Mouse (Mus musculus) MEL (cell line): ENCODE measurements around the gene Isoc2a. TPM values are rescaled to one million over a fixed set of nuclear protein-coding genes. Genes with fewer than 3 reads are reported as not detected.

ENCODE experiments used
- DNase-seq: peaks from one replicate; pipeline ENCODE4 v3.0.0; 2011; ENCODE audit warnings: low read depth, low spot score
- H3K27ac ChIP-seq: 2 replicates; pipeline ENCODE4 v1.5.1; 2012; ENCODE audit warnings: low read depth, mild to moderate bottlenecking, control low read depth, low read length, moderate library complexity; ENCODE audit not compliant: control insufficient read depth
- H3K27me3 ChIP-seq, 2 experiments: fragments of 150-350 bp in 1 of 2; sonication (generic) in 1 of 2; 2 replicates each; pipeline ENCODE4 v1.6.1; 2012; ENCODE audit warnings: low read length in 2 of 2, mild to moderate bottlenecking in 2 of 2, improper control_type of control experiment in 1 of 2, moderate library complexity in 1 of 2; ENCODE audit not compliant: insufficient read depth in 2 of 2, control insufficient read depth in 1 of 2
- H3K36me3 ChIP-seq, 2 experiments: 2 replicates each; pipeline ENCODE4 v1.6.1; 2012 to 2014; ENCODE audit warnings: low read length in 2 of 2, improper control_type of control experiment in 1 of 2, inconsistent platforms in 1 of 2, mild to moderate bottlenecking in 1 of 2; ENCODE audit not compliant: insufficient read depth in 2 of 2, control insufficient read depth in 1 of 2
- H3K4me1 ChIP-seq, 2 experiments: fragments of 150-350 bp in 1 of 2; sonication (generic) in 1 of 2; 2 replicates each; pipeline ENCODE4 v1.6.1; 2012; ENCODE audit warnings: low read length in 2 of 2, improper control_type of control experiment in 1 of 2, mild to moderate bottlenecking in 1 of 2; ENCODE audit not compliant: insufficient read depth in 2 of 2, control insufficient read depth in 1 of 2
- H3K4me3 ChIP-seq, 2 experiments: fragments of 150-350 bp in 1 of 2; sonication (generic) in 1 of 2; 2 replicates each; pipeline ENCODE4 v1.5.1; 2012; ENCODE audit warnings: low read depth in 2 of 2, low read length in 2 of 2, mild to moderate bottlenecking in 2 of 2, moderate library complexity in 2 of 2, control low read depth in 1 of 2, improper control_type of control experiment in 1 of 2; ENCODE audit not compliant: control insufficient read depth in 1 of 2, insufficient read depth in 1 of 2
- H3K79me2 ChIP-seq: 2 replicates; pipeline ENCODE4 v1.6.1; 2012; ENCODE audit warnings: mild to moderate bottlenecking, low read length, moderate library complexity; ENCODE audit not compliant: control insufficient read depth, poor library complexity, insufficient read depth
- H3K9ac ChIP-seq: 2 replicates; pipeline ENCODE4 v1.6.1; 2012; ENCODE audit warnings: low read depth, mild to moderate bottlenecking, control low read depth, low read length, moderate library complexity; ENCODE audit not compliant: control insufficient read depth, poor library complexity, severe bottlenecking
- H3K9me3 ChIP-seq: fragments of 150-350 bp; sonication (generic); replicated peaks from 2 replicates; pipeline ENCODE4 v1.6.1; 2012; ENCODE audit warnings: mild to moderate bottlenecking, low read length, improper control_type of control experiment, moderate library complexity; ENCODE audit not compliant: insufficient read depth
- CHD1 ChIP-seq: IDR thresholded peaks from 2 replicates; pipeline ENCODE4 v1.6.1; 2012; ENCODE audit warnings: low read depth, mild to moderate bottlenecking, inconsistent platforms, low read length, improper control_type of control experiment
- CHD2 ChIP-seq: IDR thresholded peaks from 2 replicates; pipeline ENCODE4 v1.6.1; 2011; ENCODE audit warnings: low read length, improper control_type of control experiment
- CTCF ChIP-seq, 3 experiments: IDR thresholded peaks in 2 of 3; conservative IDR thresholded peaks in 1 of 3; 2 replicates each; pipeline ENCODE4 v1.5.1; 2011 to 2012; ENCODE audit warnings: low read length in 3 of 3, low read depth in 2 of 3, mild to moderate bottlenecking in 2 of 3, improper control_type of control experiment in 1 of 3, inconsistent platforms in 1 of 3, mixed read lengths in 1 of 3, moderate library complexity in 1 of 3; ENCODE audit not compliant: control insufficient read depth in 1 of 3, insufficient read depth in 1 of 3, poor library complexity in 1 of 3, severe bottlenecking in 1 of 3
- E2F4 ChIP-seq: IDR thresholded peaks from 2 replicates; pipeline ENCODE4 v1.6.1; 2011; ENCODE audit warnings: low read depth, low read length, improper control_type of control experiment, borderline replicate concordance
- ELF1 ChIP-seq: IDR thresholded peaks from 2 replicates; pipeline ENCODE4 v1.6.1; 2014; ENCODE audit warnings: low read depth, mild to moderate bottlenecking, inconsistent platforms, low read length, improper control_type of control experiment, moderate library complexity
- EP300 ChIP-seq, 2 experiments: IDR thresholded peaks; 2 replicates each; pipeline ENCODE4 v1.6.1; 2011; ENCODE audit warnings: improper control_type of control experiment in 2 of 2, low read length in 2 of 2, low read depth in 1 of 2, mild to moderate bottlenecking in 1 of 2
- ETS1 ChIP-seq: IDR thresholded peaks from 2 replicates; pipeline ENCODE4 v1.6.1; 2012; ENCODE audit warnings: low read depth, mild to moderate bottlenecking, inconsistent platforms, low read length, improper control_type of control experiment, moderate library complexity
- GABPA ChIP-seq: IDR thresholded peaks from 2 replicates; pipeline ENCODE4 v1.6.1; 2012; ENCODE audit warnings: low read depth, mild to moderate bottlenecking, inconsistent platforms, low read length, improper control_type of control experiment, moderate library complexity
- HCFC1 ChIP-seq: IDR thresholded peaks from 2 replicates; pipeline ENCODE4 v1.6.1; 2012; ENCODE audit warnings: low read depth, mild to moderate bottlenecking, inconsistent platforms, low read length, improper control_type of control experiment, moderate library complexity
- KAT2A ChIP-seq: conservative IDR thresholded peaks from 2 replicates; pipeline ENCODE4 v1.6.1; 2012; ENCODE audit warnings: low read depth, low read length, improper control_type of control experiment, inconsistent platforms
- MAFK ChIP-seq: IDR thresholded peaks from 2 replicates; pipeline ENCODE4 v1.6.1; 2011; ENCODE audit warnings: low read depth, mild to moderate bottlenecking, low read length, improper control_type of control experiment, borderline replicate concordance
- MAX ChIP-seq: IDR thresholded peaks from 2 replicates; pipeline ENCODE4 v1.6.1; 2011; ENCODE audit warnings: low read length, improper control_type of control experiment
- MAZ ChIP-seq: IDR thresholded peaks from 2 replicates; pipeline ENCODE4 v1.6.1; 2012; ENCODE audit warnings: low read depth, mild to moderate bottlenecking, inconsistent platforms, low read length, improper control_type of control experiment
- MXI1 ChIP-seq: IDR thresholded peaks from 2 replicates; pipeline ENCODE4 v1.6.1; 2011; ENCODE audit warnings: mild to moderate bottlenecking, low read depth, low read length, improper control_type of control experiment
- MYC ChIP-seq: IDR thresholded peaks from 2 replicates; pipeline ENCODE4 v1.6.1; 2011; ENCODE audit warnings: low read depth, mild to moderate bottlenecking, low read length, improper control_type of control experiment, moderate library complexity
- NELFE ChIP-seq: IDR thresholded peaks from 2 replicates; pipeline ENCODE4 v1.6.1; 2011; ENCODE audit warnings: low read depth, low read length, improper control_type of control experiment
- NRF1 ChIP-seq: IDR thresholded peaks from 2 replicates; pipeline ENCODE4 v1.6.1; 2014; ENCODE audit warnings: low read depth, mild to moderate bottlenecking, inconsistent platforms, low read length, improper control_type of control experiment, moderate library complexity; ENCODE audit not compliant: poor library complexity, insufficient read depth, severe bottlenecking
- POLR2A ChIP-seq, 2 experiments: IDR thresholded peaks; 2 replicates each; pipeline ENCODE4 v1.6.1; 2011 to 2012; ENCODE audit warnings: low read length in 2 of 2, mild to moderate bottlenecking in 2 of 2, control low read depth in 1 of 2, improper control_type of control experiment in 1 of 2, low read depth in 1 of 2, moderate library complexity in 1 of 2; ENCODE audit not compliant: control insufficient read depth in 1 of 2, insufficient read depth in 1 of 2, poor library complexity in 1 of 2
- POLR2AphosphoS5 ChIP-seq: IDR thresholded peaks from 2 replicates; pipeline ENCODE4 v1.6.1; 2012; ENCODE audit warnings: low read depth, borderline replicate concordance, mild to moderate bottlenecking, inconsistent platforms, low read length, moderate library complexity, mixed read lengths
- RAD21 ChIP-seq: IDR thresholded peaks from 2 replicates; pipeline ENCODE4 v1.6.1; 2011; ENCODE audit warnings: mild to moderate bottlenecking, low read depth, low read length, improper control_type of control experiment
- RCOR1 ChIP-seq: IDR thresholded peaks from 2 replicates; pipeline ENCODE4 v1.6.1; 2012; ENCODE audit warnings: low read depth, mild to moderate bottlenecking, inconsistent platforms, low read length, improper control_type of control experiment
- SIN3A ChIP-seq: IDR thresholded peaks from 2 replicates; pipeline ENCODE4 v1.6.1; 2012; ENCODE audit warnings: low read length, improper control_type of control experiment, inconsistent platforms
- SMC3 ChIP-seq: IDR thresholded peaks from 2 replicates; pipeline ENCODE4 v1.6.1; 2011; ENCODE audit warnings: low read depth, low read length, improper control_type of control experiment
- TBP ChIP-seq: IDR thresholded peaks from 2 replicates; pipeline ENCODE4 v1.8.0; 2011; ENCODE audit warnings: low read depth, low read length, improper control_type of control experiment
- TCF12 ChIP-seq: IDR thresholded peaks from 2 replicates; pipeline ENCODE4 v1.6.1; 2014; ENCODE audit warnings: low read depth, mild to moderate bottlenecking, inconsistent platforms, low read length, improper control_type of control experiment, moderate library complexity
- UBTF ChIP-seq: IDR thresholded peaks from 2 replicates; pipeline ENCODE4 v1.6.1; 2012; ENCODE audit warnings: low read depth, mild to moderate bottlenecking, inconsistent platforms, low read length, improper control_type of control experiment, moderate library complexity, borderline replicate concordance; ENCODE audit not compliant: insufficient read depth
- USF1 ChIP-seq: IDR thresholded peaks from 2 replicates; pipeline ENCODE4 v1.6.1; 2014; ENCODE audit warnings: low read depth, mild to moderate bottlenecking, inconsistent platforms, low read length, improper control_type of control experiment, moderate library complexity
- USF2 ChIP-seq, 2 experiments: IDR thresholded peaks; 2 replicates each; pipeline ENCODE4 v1.6.1; 2011 to 2012; ENCODE audit warnings: improper control_type of control experiment in 2 of 2, low read length in 2 of 2, borderline replicate concordance in 1 of 2, inconsistent platforms in 1 of 2, low read depth in 1 of 2, mild to moderate bottlenecking in 1 of 2; ENCODE audit not compliant: insufficient read depth in 1 of 2
- ZC3H11A ChIP-seq: IDR thresholded peaks from 2 replicates; pipeline ENCODE4 v1.6.1; 2012; ENCODE audit warnings: low read depth, mild to moderate bottlenecking, inconsistent platforms, low read length, improper control_type of control experiment
- ZKSCAN1 ChIP-seq: IDR thresholded peaks from 2 replicates; pipeline ENCODE4 v1.6.1; 2012; ENCODE audit warnings: low read depth, mild to moderate bottlenecking, inconsistent platforms, low read length, improper control_type of control experiment, moderate library complexity
- ZMIZ1 ChIP-seq: IDR thresholded peaks from 2 replicates; pipeline ENCODE4 v1.6.1; 2012; ENCODE audit warnings: low read depth, mild to moderate bottlenecking, inconsistent platforms, low read length, improper control_type of control experiment, moderate library complexity
- polyA plus RNA-seq, 2 experiments: library from polyadenylated mRNA; stranded (reverse) in 1 of 2; unstranded in 1 of 2; fragments of >175 nt in 1 of 2; fragments of >200 nt in 1 of 2; gene quantifications; 2 replicates each; pipeline versions ENCODE4 v1.2.1 to v1.2.4; 2012; ENCODE audit warnings: low replicate concordance in 2 of 2, low read depth in 1 of 2; ENCODE audit not compliant: insufficient read length in 2 of 2, insufficient read depth in 1 of 2, missing spikeins in 1 of 2
- total RNA-seq: library from RNA; depleted of rRNA; stranded (reverse); fragments of 300-350 nt; gene quantifications from 2 replicates; pipeline ENCODE4 v1.2.3, GENCODE M21; 2012

Isoc2a gene
- total and polyA plus RNA-seq, 3 experiments: 11.1 to 20.6 TPM; not detected in 1

- TF ChIP-seq ZKSCAN1 (no peak), GABPA (no peak), NELFE (peak; percentile 42; the same call in 1 of the 2 replicates), POLR2A (IDR thresholded peaks at IDR 0.05; ENCODE audit: control insufficient read depth in 1 of 2, insufficient read depth in 1 of 2, low read depth in 1 of 2, low read length in 2 of 2, poor library complexity in 1 of 2) (no peak), ZC3H11A (0 out of 2 replicates have a peak, but pooled peaks have one; percentile 2), TBP (peak; percentile 27; the same call in 1 of the 2 replicates), UBTF (no peak), MAZ (no peak), TCF12 (no peak), ETS1 (no peak), ZMIZ1 (no peak), CHD1 (no peak), MAX (no peak; the same call in 1 of the 2 replicates)
These were observed 11.9 kb upstream of the Isoc2a start (continued) for GRCm38 (mm10) chr7:4865090-4865489.

DNA sequence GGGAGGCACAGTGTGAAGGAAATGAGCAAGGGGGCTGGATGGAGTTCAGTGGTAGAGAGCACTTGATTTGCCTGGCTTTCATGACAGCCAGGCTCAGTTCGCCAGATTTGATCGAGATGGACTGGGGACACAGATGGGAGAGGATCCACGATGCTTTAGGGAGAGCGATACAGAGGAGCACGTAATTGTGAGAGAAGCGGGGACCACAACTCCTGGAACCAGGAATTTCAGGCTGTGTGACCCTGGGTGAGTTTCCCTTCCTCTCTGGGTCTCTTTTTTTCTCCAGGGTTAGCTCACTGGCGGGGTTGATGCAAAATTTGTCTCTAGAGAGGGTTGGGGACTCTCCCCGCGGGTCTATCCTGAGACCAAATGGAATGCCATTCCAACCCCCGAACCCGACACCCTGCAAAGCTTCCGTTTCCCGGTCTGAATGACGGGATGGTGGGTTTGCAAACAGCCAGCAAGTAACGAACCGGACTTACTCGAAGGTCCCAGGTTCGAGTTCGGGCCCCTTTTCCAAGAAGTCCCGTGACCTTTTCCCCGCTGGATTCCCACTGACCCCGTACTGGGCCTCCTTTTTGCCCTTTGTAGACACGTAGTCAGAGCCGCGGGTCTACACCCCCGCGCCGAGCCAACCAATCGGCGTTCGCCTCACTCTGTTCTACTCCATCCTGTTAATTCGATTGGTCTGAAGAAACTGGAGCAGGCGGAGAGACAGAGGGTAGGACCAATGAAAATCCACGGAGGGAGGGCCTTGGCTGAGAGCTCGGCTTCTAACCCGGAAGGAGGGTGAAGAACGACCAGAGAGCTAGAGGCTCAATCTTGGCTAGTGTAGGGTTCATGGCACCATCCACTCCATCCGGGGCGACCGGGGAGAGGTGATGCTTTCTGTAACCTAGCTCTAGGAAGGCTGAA, 11.1 kb upstream of the Isoc2a start:
- H3K9me3 ChIP-seq: no peaks in the 10 kb centered on the region
- H3K79me2 ChIP-seq: no peaks in the 10 kb centered on the region; the same call in 1 of the 2 replicates
- H3K9ac ChIP-seq: peak overlapping the region; percentile 86
- H3K4me3 ChIP-seq: peak overlapping the region; percentile 87 to 97
- peak overlapping the region; percentile 30 for H3K27ac ChIP-seq
- DNase-seq: peak; percentile 98
- no peaks in the 10 kb centered on the region; a peak in 1 of 4 replicates for H3K36me3 ChIP-seq
- no peaks in the 10 kb centered on the region for H3K27me3 ChIP-seq
- H3K4me1 ChIP-seq: no peaks in the 10 kb centered on the region
- TF ChIP-seq MAFK: no peak
- peak; percentile 50 for TF ChIP-seq MXI1
- no peak for TF ChIP-seq EP300 (IDR thresholded peaks at IDR 0.05; ENCODE audit: low read depth in 1 of 2, low read length in 2 of 2)
- TF ChIP-seq HCFC1: peak; percentile 78
- TF ChIP-seq RCOR1: no peak
- TF ChIP-seq POLR2A (IDR thresholded peaks at IDR 0.05; ENCODE audit: control insufficient read depth in 1 of 2, insufficient read depth in 1 of 2, low read depth in 1 of 2, low read length in 2 of 2, poor library complexity in 1 of 2): peak; percentile 48 to 91; a peak in 3 of 4 replicates
- no peak for TF ChIP-seq ZC3H11A
- TF ChIP-seq E2F4: no peak
- TF ChIP-seq NRF1: peak; percentile 19; the same call in 1 of the 2 replicates
- 0 out of 2 replicates have a peak, but pooled peaks have one; percentile 25 for TF ChIP-seq CHD1
- TF ChIP-seq ZMIZ1: peak; percentile 88
- no peak for TF ChIP-seq MYC
- no peak; the same call in 1 of the 2 replicates for TF ChIP-seq ETS1
- peak; percentile 88 for TF ChIP-seq SIN3A
- peak; percentile 87 for TF ChIP-seq CHD2
- peak; percentile 97 for TF ChIP-seq ELF1
- no peak for TF ChIP-seq SMC3
- no peak for TF ChIP-seq MAX
- peak; percentile 57 for TF ChIP-seq USF1
- no peak for TF ChIP-seq RAD21
- TF ChIP-seq TBP: peak; percentile 89; the same call in 1 of the 2 replicates
- TF ChIP-seq USF2 (IDR thresholded peaks at IDR 0.05; ENCODE audit: borderline replicate concordance in 1 of 2, insufficient read depth in 1 of 2, low read depth in 1 of 2, low read length in 2 of 2): no peak
- TF ChIP-seq ZKSCAN1: no peak
- TF ChIP-seq KAT2A: peak; percentile 48; the same call in 1 of the 2 replicates
- no peak for TF ChIP-seq UBTF
- TF ChIP-seq GABPA: no peak
- TF ChIP-seq NELFE: peak; percentile 85
- no peak for TF ChIP-seq CTCF (IDR thresholded peaks at IDR 0.05 in 2 of 3, conservative IDR thresholded peaks at IDR 0.05 in 1 of 3; ENCODE audit: control insufficient read depth in 1 of 3, insufficient read depth in 1 of 3, low read depth in 2 of 3, low read length in 3 of 3, poor library complexity in 1 of 3, severe bottlenecking in 1 of 3)
- no peak for TF ChIP-seq POLR2AphosphoS5
